Mouse (Mus musculus) Patski (cell line): ENCODE data around the gene Tlx2. TPM values are rescaled to one million over a fixed set of nuclear protein-coding genes. Genes with fewer than 3 reads are reported as not detected.
A peak's percentile ranks its signal among the peaks of the same experiment; 100 is the strongest.

ENCODE experiments used
- ATAC-seq: fragments of 100-300 bp; one replicate; pipeline ENCODE4 v1.8.0; 2021
- CTCF ChIA-PET: fragments of 350-600 bp; sonication (Branson Sonifier 250); formaldehyde crosslinking; loops from one replicate; lab custom pipeline; 2022; ENCODE audit warnings: inconsistent platforms; lab: Charles Lee
- POLR2A ChIA-PET: fragments of 350-600 bp; sonication (Branson Sonifier 250); formaldehyde crosslinking; loops from one replicate; lab custom pipeline; 2022; ENCODE audit warnings: antibody characterized with exemption, inconsistent platforms; lab: Charles Lee
- DNase-seq: peaks from one replicate; pipeline ENCODE4 v3.0.0-alpha.2; 2011; ENCODE audit warnings: low read depth, low spot score
- H3K27me3 ChIP-seq: fragments of 371-371 bp; one replicate; pipeline ENCODE4 v1.5.1; 2021
- CTCF ChIP-seq: fragments of 100-300 bp; IDR thresholded peaks from one replicate; pipeline ENCODE4 v1.5.1; 2021
- in situ Hi-C: fragments of 300-500 bp; cut with MboI; formaldehyde crosslinking; loops from 3 replicates; pipeline ENCODE4 v1.11.1; 2018; ENCODE audit warnings: low pct_unique_long_range_greater_than_20kb, mixed read lengths
- polyA plus RNA-seq: library from polyadenylated mRNA; unstranded; gene quantifications from one replicate; pipeline ENCODE4 v1.2.3, GENCODE M21; 2021

Gene Tlx2
- polyA plus RNA-seq, 1 experiment from 2014 or later = 0.24 TPM

- TF ChIP-seq CTCF = no peak
- CTCF ChIA-PET = no interaction called here
- no peaks in the 10 kb centered on the region for H3K27me3 ChIP-seq
- no peak for ATAC-seq
- POLR2A ChIA-PET = interaction anchor here (0.8 kb wide), 1 partner anchor 43 kb away, joined by 3 read pairs; no protein-coding TSS in a partner anchor
- DNase-seq = no peak
- in situ Hi-C loops = no loop called here
These were observed 31.5 kb downstream of the Tlx2 start for GRCm38 (mm10) chr6:83038496-83039012.

GRCm38 (mm10) chr6:83037188-83037587 is 32.9 kb downstream of the Tlx2 start:
- ATAC-seq (no peak), DNase-seq (no peak)
- no peak for TF ChIP-seq CTCF
- ChIA-PET CTCF (no interaction called here), POLR2A (interaction anchor here (0.6 kb wide), 1 partner anchor 139 kb away, joined by 4 read pairs; no protein-coding TSS in a partner anchor)
- H3K27me3 ChIP-seq = no peaks in the 10 kb centered on the region
- in situ Hi-C loops = no loop called here

- no peak for DNase-seq
- ChIA-PET POLR2A (no interaction called here), CTCF (interaction anchor here (1.2 kb wide), 1 partner anchor 38 kb away, joined by 4 read pairs; no protein-coding TSS in a partner anchor)
- ATAC-seq = no peak
- in situ Hi-C loops = no loop called here
- H3K27me3 ChIP-seq = no peaks in the 10 kb centered on the region
- TF ChIP-seq CTCF = no peak
These were observed 35.5 kb downstream of the Tlx2 start for GRCm38 (mm10) chr6:83034463-83035055.

GRCm38 (mm10) chr6:83033249-83034185 is 36.6 kb downstream of the Tlx2 start, which contains the start of the genes Dok1 and Loxl3:
TSS of gene Dok1 (minus strand) at chr6:83033471.
TSS of gene Loxl3 (plus strand) at chr6:83034173.
- ChIA-PET POLR2A (interaction anchor here (0.6 to 1.4 kb wide), 4 partner anchors 20 to 194 kb away, joined by 3 to 12 read pairs (median 4); no protein-coding TSS in a partner anchor), CTCF (interaction anchor here (1.0 to 2.6 kb wide), 4 partner anchors 20 to 68 kb away, joined by 3 to 10 read pairs (median 4); partner anchors contain the start of genes Ccdc142 and Gm42688)
- in situ Hi-C loops = no loop called here
- ATAC-seq (peak; percentile 58), DNase-seq (no peak)
- H3K27me3 ChIP-seq = no peaks in the 10 kb centered on the region
- TF ChIP-seq CTCF = no peak

GRCm38 (mm10) chr6:83032769-83033191 is 37.3 kb downstream of the Tlx2 start:
- POLR2A ChIA-PET = interaction anchor here (0.6 to 1.4 kb wide), 4 partner anchors 20 to 195 kb away, joined by 3 to 12 read pairs (median 4); no protein-coding TSS in a partner anchor
- H3K27me3 ChIP-seq = no peaks in the 10 kb centered on the region
- peak; percentile 37 for ATAC-seq
- CTCF ChIA-PET = interaction anchor here (0.6 to 2.6 kb wide), 4 partner anchors 21 to 68 kb away, joined by 3 to 10 read pairs (median 4); partner anchors contain the start of genes Ccdc142 and Gm42688
- no peak for DNase-seq
- TF ChIP-seq CTCF = no peak
- in situ Hi-C loops = no loop called here

- TF ChIP-seq CTCF = no peak
- no peaks in the 10 kb centered on the region for H3K27me3 ChIP-seq
- CTCF ChIA-PET = interaction anchor here (0.6 to 2.6 kb wide), 4 partner anchors 22 to 69 kb away, joined by 3 to 10 read pairs (median 4); partner anchors contain the start of genes Ccdc142 and Gm42688
- DNase-seq (no peak), ATAC-seq (no peak)
- in situ Hi-C loops = no loop called here
- POLR2A ChIA-PET = interaction anchor here (0.5 to 1.4 kb wide), 3 partner anchors 21 to 35 kb away, joined by 3 read pairs; no protein-coding TSS in a partner anchor
These were observed 38.0 kb downstream of the Tlx2 start for GRCm38 (mm10) chr6:83031921-83032590.

GRCm38 (mm10) chr6:83031111-83031510 is 39.0 kb downstream of the Tlx2 start:
- DNase-seq (no peak), ATAC-seq (no peak)
- no peaks in the 10 kb centered on the region for H3K27me3 ChIP-seq
- no peak for TF ChIP-seq CTCF
- in situ Hi-C loops = no loop called here
- POLR2A ChIA-PET = interaction anchor here (0.9 kb wide), 1 partner anchor 8 kb away, joined by 3 read pairs; no protein-coding TSS in a partner anchor
- CTCF ChIA-PET = interaction anchor here (2.6 kb wide), 1 partner anchor 34 kb away, joined by 10 read pairs; no protein-coding TSS in a partner anchor

GRCm38 (mm10) chr6:83029777-83030176 is 40.3 kb downstream of the Tlx2 start:
- in situ Hi-C loops = no loop called here
- DNase-seq (no peak), ATAC-seq (no peak)
- CTCF ChIA-PET = interaction anchor here (0.8 to 1.4 kb wide), 2 partner anchors 22 to 33 kb away, joined by 3 to 7 read pairs; no protein-coding TSS in a partner anchor
- H3K27me3 ChIP-seq = no peaks in the 10 kb centered on the region
- POLR2A ChIA-PET = no interaction called here
- TF ChIP-seq CTCF = no peak

- ATAC-seq (peak; percentile 33), DNase-seq (no peak)
- ChIA-PET POLR2A (no interaction called here), CTCF (no interaction called here)
- in situ Hi-C loops = no loop called here
- no peak for TF ChIP-seq CTCF
- H3K27me3 ChIP-seq = no peaks in the 10 kb centered on the region
These were observed 42.4 kb downstream of the Tlx2 start for GRCm38 (mm10) chr6:83027706-83028105.
